Mouse (Mus musculus): Measurements from ENCODE around the gene Nxpe3. TPM values are rescaled to one million over a fixed set of nuclear protein-coding genes. Genes with fewer than 3 reads are reported as not detected.

Nxpe3 gene
- polyA plus RNA-seq, 1 experiment: 0.90 TPM

GRCm38 (mm10) chr16:55801629-55802028 lies 93.5 kb downstream of the Nxpe3 start:
- H3K4me3 ChIP-seq: no peak overlapping the region

GRCm38 (mm10) chr16:55798845-55799244 lies 96.2 kb downstream of the Nxpe3 start:
- Histone ChIP-seq H3K36me3 (ENCODE audit: control insufficient read depth, insufficient read depth) (no peaks in the 10 kb centered on the region), H3K79me2 (ENCODE audit: control insufficient read depth, insufficient read depth) (no peaks in the 10 kb centered on the region), H3K4me3 (no peak overlapping the region), H3ac (ENCODE audit: control insufficient read depth, insufficient read length) (no peak overlapping the region), H3K4me2 (ENCODE audit: low read depth) (no peak overlapping the region), H3K27me3 (ENCODE audit: control insufficient read depth, insufficient read depth, insufficient read length) (no peaks in the 10 kb centered on the region)
- no peak for TF ChIP-seq POLR2AphosphoS2 (IDR thresholded peaks at IDR 0.05; ENCODE audit: insufficient read length, low read depth)
- TF ChIP-seq USF1 (IDR thresholded peaks at IDR 0.05; ENCODE audit: low read depth): no peak
- no peak for TF ChIP-seq CEBPB (IDR thresholded peaks at IDR 0.05; ENCODE audit: insufficient read depth, poor library complexity, severe bottlenecking)
- no peak for TF ChIP-seq TCF3 (IDR thresholded peaks at IDR 0.05; ENCODE audit: insufficient read length, low read depth)
- no peak for TF ChIP-seq SRF (IDR thresholded peaks at IDR 0.05; ENCODE audit: control insufficient read depth, insufficient read length, low read depth)
- TF ChIP-seq MAX (IDR thresholded peaks at IDR 0.05; ENCODE audit: low read depth): no peak
- TF ChIP-seq MYOD1 (IDR thresholded peaks at IDR 0.05; ENCODE audit: control insufficient read depth in 1 of 3, insufficient read length in 2 of 3, low read depth in 2 of 3): no peak
- TF ChIP-seq E2F4 (IDR thresholded peaks at IDR 0.05; ENCODE audit: insufficient read depth): no peak
- TF ChIP-seq REST (IDR thresholded peaks at IDR 0.05; ENCODE audit: insufficient read depth, insufficient read length): no peak
- TF ChIP-seq MYOG (IDR thresholded peaks at IDR 0.05; ENCODE audit: control insufficient read depth in 1 of 3, insufficient read depth in 1 of 3, insufficient read length in 2 of 3, low read depth in 2 of 3): no peak
- no peak for TF ChIP-seq POLR2A (IDR thresholded peaks at IDR 0.05; ENCODE audit: insufficient read length, low read depth)
- no peak for TF ChIP-seq TCF12 (IDR thresholded peaks at IDR 0.05; ENCODE audit: insufficient read depth, poor library complexity, severe bottlenecking)

More at GRCm38 (mm10) chr16:55801629-55802028, 93.5 kb downstream of the Nxpe3 start:
- Histone ChIP-seq H3ac (ENCODE audit: control insufficient read depth, insufficient read length) (no peak overlapping the region), H3K4me2 (ENCODE audit: low read depth) (no peak overlapping the region), H3K27me3 (ENCODE audit: control insufficient read depth, insufficient read depth, insufficient read length) (no peaks in the 10 kb centered on the region), H3K36me3 (ENCODE audit: control insufficient read depth, insufficient read depth) (no peaks in the 10 kb centered on the region), H3K79me2 (ENCODE audit: control insufficient read depth, insufficient read depth) (no peaks in the 10 kb centered on the region)
- TF ChIP-seq SRF (IDR thresholded peaks at IDR 0.05; ENCODE audit: control insufficient read depth, insufficient read length, low read depth) (no peak), MAX (IDR thresholded peaks at IDR 0.05; ENCODE audit: low read depth) (no peak), MYOG (IDR thresholded peaks at IDR 0.05; ENCODE audit: control insufficient read depth in 1 of 3, insufficient read depth in 1 of 3, insufficient read length in 2 of 3, low read depth in 2 of 3) (no peak)

GRCm38 (mm10) chr16:55790326-55790725 lies 104.8 kb downstream of the Nxpe3 start:
- Histone ChIP-seq H3ac (ENCODE audit: control insufficient read depth, insufficient read length) (no peak overlapping the region), H3K79me2 (ENCODE audit: control insufficient read depth, insufficient read depth) (no peaks in the 10 kb centered on the region), H3K4me3 (no peak overlapping the region), H3K36me3 (ENCODE audit: control insufficient read depth, insufficient read depth) (no peaks in the 10 kb centered on the region), H3K27me3 (ENCODE audit: control insufficient read depth, insufficient read depth, insufficient read length) (no peaks in the 10 kb centered on the region), H3K4me2 (ENCODE audit: low read depth) (no peak overlapping the region)
- no peak for TF ChIP-seq MYOD1 (IDR thresholded peaks at IDR 0.05; ENCODE audit: control insufficient read depth in 1 of 3, insufficient read length in 2 of 3, low read depth in 2 of 3)
- TF ChIP-seq MYOG (IDR thresholded peaks at IDR 0.05; ENCODE audit: control insufficient read depth in 1 of 3, insufficient read depth in 1 of 3, insufficient read length in 2 of 3, low read depth in 2 of 3): no peak
- TF ChIP-seq POLR2A (IDR thresholded peaks at IDR 0.05; ENCODE audit: insufficient read length, low read depth): no peak
- TF ChIP-seq E2F4 (IDR thresholded peaks at IDR 0.05; ENCODE audit: insufficient read depth): no peak
- no peak for TF ChIP-seq POLR2AphosphoS2 (IDR thresholded peaks at IDR 0.05; ENCODE audit: insufficient read length, low read depth)
- TF ChIP-seq SRF (IDR thresholded peaks at IDR 0.05; ENCODE audit: control insufficient read depth, insufficient read length, low read depth): no peak
- no peak for TF ChIP-seq CEBPB (IDR thresholded peaks at IDR 0.05; ENCODE audit: insufficient read depth, poor library complexity, severe bottlenecking)
- TF ChIP-seq TCF3 (IDR thresholded peaks at IDR 0.05; ENCODE audit: insufficient read length, low read depth): no peak
- no peak for TF ChIP-seq REST (IDR thresholded peaks at IDR 0.05; ENCODE audit: insufficient read depth, insufficient read length)
- TF ChIP-seq MAX (IDR thresholded peaks at IDR 0.05; ENCODE audit: low read depth): no peak
- no peak for TF ChIP-seq USF1 (IDR thresholded peaks at IDR 0.05; ENCODE audit: low read depth)
- no peak for TF ChIP-seq TCF12 (IDR thresholded peaks at IDR 0.05; ENCODE audit: insufficient read depth, poor library complexity, severe bottlenecking)

Other genes with a start within 250 kb of the Nxpe3 start
- gene Nfkbiz, start 56.4 kb downstream of the Nxpe3 start, polyA plus RNA-seq (2012; fragmentation: generic; extraction: Trizol): 2.6 TPM
- gene Cep97, start 39.6 kb upstream of the Nxpe3 start, polyA plus RNA-seq (2012; fragmentation: generic; extraction: Trizol): 4.6 TPM
- gene Rpl24, start 71.0 kb upstream of the Nxpe3 start, polyA plus RNA-seq (2012; fragmentation: generic; extraction: Trizol): 1,858 TPM
- gene Zbtb11, start 78.6 kb upstream of the Nxpe3 start, polyA plus RNA-seq (2012; fragmentation: generic; extraction: Trizol): 5.1 TPM
- 39.1 TPM for gene Pcnp, start 134.5 kb upstream of the Nxpe3 start, polyA plus RNA-seq (2012; fragmentation: generic; extraction: Trizol)
- gene Trmt10c, start 142.5 kb upstream of the Nxpe3 start, polyA plus RNA-seq (2012; fragmentation: generic; extraction: Trizol): 6.0 TPM
- 4.0 TPM for gene Senp7, start 153.1 kb upstream of the Nxpe3 start, polyA plus RNA-seq (2012; fragmentation: generic; extraction: Trizol)